Mouse (Mus musculus) A20 (cell line): Measurements from ENCODE around the gene Dbt.

Source experiments
- DNase-seq: peaks from one replicate; pipeline ENCODE4 v3.0.0-alpha.2; 2011; ENCODE audit warnings: low read depth, low spot score

Dbt gene

GRCm38 (mm10) chr3:116512904-116513716 lies at the start of gene Dbt:
Gene Dbt, plus strand, starts transcription at chr3:116513070.
- DNase-seq = peak; percentile 96

- no peak for DNase-seq
Observed at GRCm38 (mm10) chr3:116464318-116464717, 48.6 kb upstream of the Dbt start.

GRCm38 (mm10) chr3:116465709-116466108 lies 47.2 kb upstream of the Dbt start:
- DNase-seq = no peak

- no peak for DNase-seq
Observed at GRCm38 (mm10) chr3:116474602-116475001, 38.3 kb upstream of the Dbt start.

- peak; percentile 30 for DNase-seq
Observed at GRCm38 (mm10) chr3:116476686-116477298, 36.1 kb upstream of the Dbt start.

GRCm38 (mm10) chr3:116477351-116477750 lies 35.5 kb upstream of the Dbt start:
- DNase-seq = no peak

- no peak for DNase-seq
Observed at GRCm38 (mm10) chr3:116480119-116480518, 32.8 kb upstream of the Dbt start.

- DNase-seq = no peak
Observed at GRCm38 (mm10) chr3:116480937-116481336, 31.9 kb upstream of the Dbt start.

GRCm38 (mm10) chr3:116482724-116483123 lies 30.1 kb upstream of the Dbt start:
- peak; percentile 60 for DNase-seq

- DNase-seq = no peak
Observed at GRCm38 (mm10) chr3:116483271-116483670, 29.6 kb upstream of the Dbt start.

GRCm38 (mm10) chr3:116490920-116491319 lies 21.9 kb upstream of the Dbt start:
- DNase-seq = no peak

- DNase-seq = no peak
Observed at GRCm38 (mm10) chr3:116491923-116492454, 20.9 kb upstream of the Dbt start.

GRCm38 (mm10) chr3:116493658-116494057 lies 19.2 kb upstream of the Dbt start:
- DNase-seq = no peak

- no peak for DNase-seq
Observed at GRCm38 (mm10) chr3:116495671-116496070, 17.2 kb upstream of the Dbt start.

GRCm38 (mm10) chr3:116507772-116508351 lies 5.0 kb upstream of the Dbt start, which contains the start of gene Rtca:
Gene Rtca, minus strand, starts transcription at chr3:116508208.
- peak; percentile 99 for DNase-seq

GRCm38 (mm10) chr3:116512151-116512903 lies 543 bp upstream of the Dbt start:
- DNase-seq = no peak

GRCm38 (mm10) chr3:116520141-116520761 lies 7.4 kb downstream of the Dbt start:
- no peak for DNase-seq

GRCm38 (mm10) chr3:116529741-116530140 lies 16.9 kb downstream of the Dbt start:
- DNase-seq = no peak

- DNase-seq = no peak
Observed at GRCm38 (mm10) chr3:116530826-116531225, 18.0 kb downstream of the Dbt start.

- no peak for DNase-seq
Observed at GRCm38 (mm10) chr3:116536428-116537199, 23.7 kb downstream of the Dbt start.
